Mouse (Mus musculus) kidney, embryonic 14.5 days (tissue): ENCODE measurements around the gene Fam204a. TPM values are rescaled to one million over a fixed set of nuclear protein-coding genes. Genes with fewer than 3 reads are reported as not detected.

Source experiments
- ATAC-seq: fragments of 200-750 bp; cut with Nextera tagmentation; 2 replicates; pipeline ENCODE4 v1.8.0; 2017; ENCODE audit warnings: moderate number of reproducible peaks, mild to moderate bottlenecking, moderate TSS enrichment, moderate library complexity; ENCODE audit not compliant: low FRiP score, low TSS enrichment
- H3K27ac ChIP-seq: fragments of 300-500 bp; sonication (generic); 2 replicates; pipeline ENCODE4 v1.5.1; 2014; ENCODE audit warnings: low read depth, mild to moderate bottlenecking, low read length, moderate library complexity, mixed read lengths
- H3K27me3 ChIP-seq: fragments of 300-500 bp; sonication (generic); 2 replicates; pipeline ENCODE4 v1.6.1; 2014; ENCODE audit warnings: mild to moderate bottlenecking, low read length; ENCODE audit not compliant: control insufficient read depth, insufficient read depth
- H3K36me3 ChIP-seq: fragments of 300-500 bp; sonication (generic); 2 replicates; pipeline ENCODE4 v1.6.1; 2014; ENCODE audit warnings: low read length, mixed read lengths; ENCODE audit not compliant: control insufficient read depth, insufficient read depth
- H3K4me1 ChIP-seq: fragments of 300-500 bp; sonication (generic); 2 replicates; pipeline ENCODE4 v1.6.1; 2014; ENCODE audit warnings: low read length, mixed read lengths; ENCODE audit not compliant: control insufficient read depth, insufficient read depth
- H3K4me2 ChIP-seq: fragments of 300-500 bp; sonication (generic); replicated peaks from 2 replicates; pipeline ENCODE4 v1.6.1; 2014; ENCODE audit warnings: low read depth, mild to moderate bottlenecking, low read length
- H3K4me3 ChIP-seq: fragments of 300-500 bp; sonication (generic); 2 replicates; pipeline ENCODE4 v1.5.1; 2014; ENCODE audit warnings: mild to moderate bottlenecking, low read length
- H3K9ac ChIP-seq: fragments of 300-500 bp; sonication (generic); 2 replicates; pipeline ENCODE4 v1.6.1; 2014; ENCODE audit warnings: low read depth, mild to moderate bottlenecking, low read length, moderate library complexity
- H3K9me3 ChIP-seq: fragments of 300-500 bp; sonication (generic); 2 replicates; pipeline ENCODE4 v1.6.1; 2016; ENCODE audit warnings: low read length; ENCODE audit not compliant: control insufficient read depth
- WGBS: fragments of 180-500 bp; shearing (Covaris S2); extraction: QIAGEN DNeasy Blood & Tissue Kit; methylation state at CpG from one replicate; pipeline ENCODE4 v1.1.7; 2014; 5-methylcytosine and 5-hydroxymethylcytosine counted together
- polyA plus RNA-seq: library from polyadenylated mRNA; unstranded; fragments of >200 nt; fragmentation: Nextera tagmentation; extraction: Ambion mirVana; gene quantifications from 2 replicates; pipeline ENCODE4 v1.2.1, GENCODE M21; 2014

Fam204a gene
- polyA plus RNA-seq, 1 experiment from 2014 or later, result 72.5 TPM

GRCm38 (mm10) chr19:60149078-60149960, 77.2 kb downstream of the Fam204a start:
- Histone ChIP-seq H3K4me1 (peaks cover 25% of the 10 kb centered on the region), H3K4me3 (peak overlapping the region; percentile 5; the same call in 1 of the 2 replicates), H3K9me3 (no peaks in the 10 kb centered on the region), H3K36me3 (no peaks in the 10 kb centered on the region), H3K27me3 (0 out of 2 replicates have a peak, but pooled peaks cover 3% of the 10 kb centered on the region), H3K4me2 (peak overlapping the region; percentile 29), H3K9ac (no peak overlapping the region; the same call in 1 of the 2 replicates), H3K27ac (no peak overlapping the region)
- 11% methylated on average over 13 of the region's 13 CpGs for WGBS
- ATAC-seq, result no peak

Other genes starting within 250 kb of the Fam204a start
- not detected in 2 replicates for gene Prlhr, start 241.6 kb upstream of the Fam204a start, polyA plus RNA-seq